Mouse (Mus musculus): Measurements from ENCODE around the gene Yipf2.
"Not testable (repeated sequence)": the region's sequence is repeated elsewhere in the genome, so short reads cannot be mapped to it uniquely, and the experiment has no call there.

Gene Yipf2

DNA sequence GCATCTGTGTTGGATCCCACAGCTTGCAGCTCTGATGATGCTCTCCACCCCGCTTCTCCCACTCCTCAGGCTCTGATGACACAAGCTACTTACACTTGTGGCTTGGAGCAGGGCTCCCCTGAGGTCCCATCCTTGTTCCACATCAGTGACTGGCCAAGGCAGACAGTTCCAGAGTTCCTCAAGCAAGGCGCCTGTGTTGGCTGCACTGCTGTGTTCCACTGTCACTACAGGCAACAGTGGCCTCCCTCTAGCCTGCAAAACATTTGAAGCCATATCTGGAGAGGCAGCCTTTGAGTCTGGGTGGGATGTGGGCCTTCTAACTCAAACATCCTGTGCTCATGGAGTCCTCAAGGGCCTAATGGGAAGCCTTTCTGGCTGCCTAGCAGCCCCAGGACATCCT lies 35.6 kb downstream of the Yipf2 start:
- no peak for DNase-seq (ENCODE audit: low read depth, low spot score)
- H3K36me3 ChIP-seq (ENCODE audit: control insufficient read depth, insufficient read depth, low read length, poor library complexity, severe bottlenecking), result no peaks in the 10 kb centered on the region

DNA sequence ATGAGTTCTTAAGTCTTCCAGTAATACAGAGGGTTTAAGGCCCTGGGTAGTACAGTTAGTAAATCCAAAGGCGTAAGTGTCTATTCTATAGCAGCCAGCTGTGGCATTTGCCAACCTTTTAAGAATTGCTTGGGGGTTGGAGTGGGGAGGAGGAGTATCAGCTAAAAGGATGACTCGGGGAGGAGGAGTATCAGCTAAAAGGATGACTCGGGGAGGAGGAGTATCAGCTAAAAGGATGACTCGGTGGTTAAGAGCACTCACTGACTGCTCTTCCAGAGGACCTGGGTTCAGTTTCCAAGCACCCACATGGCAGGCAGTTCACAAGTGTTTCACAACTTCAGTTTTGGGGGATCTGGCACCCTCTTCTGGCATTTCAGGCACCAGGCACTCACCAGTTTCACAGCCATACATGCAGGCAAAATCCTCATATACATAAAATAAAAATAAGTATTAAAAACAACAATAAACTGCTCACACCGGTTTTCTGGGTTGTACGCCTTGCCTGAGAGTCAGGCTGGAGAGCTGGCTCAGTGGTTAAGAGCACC lies 37.4 kb downstream of the Yipf2 start:
- H3K36me3 ChIP-seq (ENCODE audit: control insufficient read depth, insufficient read depth, low read length, poor library complexity, severe bottlenecking), result no peaks in the 10 kb centered on the region; the same call in 1 of the 2 replicates
- no peak for DNase-seq (ENCODE audit: low read depth, low spot score)
- H3K27me3 ChIP-seq (ENCODE audit: control insufficient read depth, insufficient read depth, low read length, poor library complexity, severe bottlenecking), result no peaks in the 10 kb centered on the region

More for the DNA sequence above, 35.6 kb downstream of the Yipf2 start:
- H3K27me3 ChIP-seq (ENCODE audit: control insufficient read depth, insufficient read depth, low read length, poor library complexity, severe bottlenecking), result no peaks in the 10 kb centered on the region

DNA sequence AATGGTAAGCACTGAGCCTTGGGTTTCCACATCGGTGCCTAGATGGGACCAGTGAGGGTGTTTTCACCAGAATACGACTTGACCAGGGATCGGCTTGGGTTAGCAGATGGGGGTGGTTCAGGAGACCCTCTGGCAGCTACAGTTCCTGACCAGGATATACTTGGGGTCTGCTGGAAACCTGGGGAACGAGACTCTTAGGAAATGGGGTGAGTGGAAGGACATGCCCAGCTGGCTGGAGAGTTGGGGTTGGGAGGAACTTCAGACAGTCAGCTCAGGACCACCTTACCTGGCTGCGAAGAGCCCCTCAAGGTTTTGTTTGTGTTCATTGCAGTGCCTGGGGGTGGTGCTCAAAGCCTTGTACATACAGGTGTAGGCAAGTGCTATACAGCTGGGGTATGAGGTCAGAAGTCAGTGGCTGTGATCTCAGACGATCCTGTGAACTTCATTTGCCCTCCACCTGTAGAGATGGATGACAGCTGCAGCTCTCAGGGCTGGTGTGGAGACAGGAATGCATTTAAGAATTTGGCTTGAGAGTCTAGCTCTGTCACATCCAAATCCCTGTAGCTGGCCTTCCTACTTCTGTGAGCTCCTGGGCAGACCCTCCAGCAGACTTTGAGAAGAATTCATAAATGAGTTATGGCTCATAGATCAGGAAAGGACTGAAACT lies 38.9 kb downstream of the Yipf2 start:
- no peak for DNase-seq (ENCODE audit: low read depth, low spot score)
- no peaks in the 10 kb centered on the region for H3K27me3 ChIP-seq (ENCODE audit: control insufficient read depth, insufficient read depth, low read length, poor library complexity, severe bottlenecking)
- no peaks in the 10 kb centered on the region; the same call in 1 of the 2 replicates for H3K36me3 ChIP-seq (ENCODE audit: control insufficient read depth, insufficient read depth, low read length, poor library complexity, severe bottlenecking)

DNA sequence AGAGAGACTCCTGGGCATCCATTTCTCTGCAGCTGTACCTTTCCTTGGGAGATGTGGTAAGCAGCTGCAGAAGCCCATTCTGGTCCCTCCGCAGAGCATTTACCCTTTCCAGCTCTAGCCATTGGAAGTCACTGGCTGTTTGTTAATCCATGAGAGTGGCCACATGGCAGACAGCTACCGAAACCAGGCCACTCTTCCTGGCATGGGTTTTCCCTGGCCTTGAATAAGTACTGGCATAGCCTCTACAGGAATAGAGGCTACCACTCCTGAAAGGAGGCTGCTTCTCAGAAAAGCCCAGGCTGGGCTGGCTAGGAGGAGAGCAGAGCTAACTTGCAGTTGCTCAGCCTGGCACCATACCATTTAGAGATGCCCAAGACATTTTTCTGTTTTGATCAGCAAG lies 41.6 kb downstream of the Yipf2 start:
- Histone ChIP-seq H3K27me3 (ENCODE audit: control insufficient read depth, insufficient read depth, low read length, poor library complexity, severe bottlenecking) (no peaks in the 10 kb centered on the region), H3K36me3 (ENCODE audit: control insufficient read depth, insufficient read depth, low read length, poor library complexity, severe bottlenecking) (no peaks in the 10 kb centered on the region; the same call in 1 of the 2 replicates)
- no peak for DNase-seq (ENCODE audit: low read depth, low spot score)

DNA sequence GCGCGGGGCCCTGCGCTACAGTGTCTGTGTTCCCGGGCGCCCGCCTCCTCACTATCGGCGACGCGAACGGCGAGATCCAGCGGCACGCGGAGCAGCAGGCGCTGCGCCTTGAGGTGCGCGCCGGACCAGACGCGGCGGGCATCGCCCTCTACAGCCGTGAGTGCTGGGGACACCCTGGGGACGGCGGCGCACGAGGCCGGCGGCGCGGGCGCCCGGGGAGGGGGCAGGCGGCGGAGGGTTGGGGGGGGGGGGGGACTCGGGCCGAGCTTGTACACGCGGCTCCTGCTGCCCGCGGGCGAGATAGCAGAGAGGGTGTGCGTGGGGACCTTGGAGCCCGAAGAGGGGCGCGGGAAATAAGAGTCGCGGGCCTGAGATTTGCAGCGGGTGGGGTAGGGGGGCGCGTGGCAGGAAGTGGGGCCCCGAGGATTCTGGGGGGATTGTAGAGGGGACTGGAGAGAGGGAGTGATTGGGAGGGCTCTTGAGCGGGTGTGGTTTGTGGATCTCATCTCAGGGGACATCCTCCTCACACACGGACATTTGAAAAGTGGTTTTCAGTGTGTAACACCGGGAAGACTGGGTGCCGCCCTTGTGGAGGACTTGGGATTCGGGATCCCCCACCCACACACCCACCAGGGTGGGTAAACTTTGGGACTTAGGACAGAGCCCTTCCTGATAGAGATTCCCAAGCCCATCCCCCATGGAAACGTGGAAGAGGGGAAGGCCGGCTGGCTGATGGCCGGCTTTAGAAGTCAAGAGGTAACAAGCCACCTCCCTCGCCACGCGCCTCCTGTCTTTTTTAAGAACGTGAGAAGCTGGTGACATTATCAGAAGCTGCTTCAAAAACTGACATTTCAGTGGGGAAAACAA lies 45.3 kb downstream of the Yipf2 start:
- Histone ChIP-seq H3K27me3 (ENCODE audit: control insufficient read depth, insufficient read depth, low read length, poor library complexity, severe bottlenecking) (no peaks in the 10 kb centered on the region), H3K36me3 (ENCODE audit: control insufficient read depth, insufficient read depth, low read length, poor library complexity, severe bottlenecking) (peaks cover 4% of the 10 kb centered on the region; the same call in 1 of the 2 replicates)
- DNase-seq (ENCODE audit: low read depth, low spot score), result peak; percentile 68

DNA sequence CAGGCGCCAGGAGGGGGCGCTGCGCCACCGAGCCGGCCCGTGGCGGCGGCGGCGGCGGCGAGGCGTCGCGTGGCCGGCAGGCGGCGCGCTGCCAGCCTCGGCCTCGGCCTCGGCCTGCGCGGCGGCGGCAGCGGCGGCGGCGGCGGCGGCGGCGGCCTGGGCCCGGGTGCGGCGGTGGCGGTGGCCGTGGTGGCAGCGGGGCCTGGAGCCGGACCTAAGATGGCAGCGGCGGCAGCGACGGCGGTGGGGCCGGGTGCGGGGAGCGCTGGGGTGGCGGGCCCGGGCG lies 45.9 kb downstream of the Yipf2 start, which contains the start of gene Carm1:
Gene Carm1 (plus strand): TSS at position 106 of the 286 bp plus-strand sequence.
- peaks cover 4% of the 10 kb centered on the region; the same call in 1 of the 2 replicates for H3K36me3 ChIP-seq (ENCODE audit: control insufficient read depth, insufficient read depth, low read length, poor library complexity, severe bottlenecking)
- DNase-seq (ENCODE audit: low read depth, low spot score), result no peak
- no peaks in the 10 kb centered on the region for H3K27me3 ChIP-seq (ENCODE audit: control insufficient read depth, insufficient read depth, low read length, poor library complexity, severe bottlenecking)

DNA sequence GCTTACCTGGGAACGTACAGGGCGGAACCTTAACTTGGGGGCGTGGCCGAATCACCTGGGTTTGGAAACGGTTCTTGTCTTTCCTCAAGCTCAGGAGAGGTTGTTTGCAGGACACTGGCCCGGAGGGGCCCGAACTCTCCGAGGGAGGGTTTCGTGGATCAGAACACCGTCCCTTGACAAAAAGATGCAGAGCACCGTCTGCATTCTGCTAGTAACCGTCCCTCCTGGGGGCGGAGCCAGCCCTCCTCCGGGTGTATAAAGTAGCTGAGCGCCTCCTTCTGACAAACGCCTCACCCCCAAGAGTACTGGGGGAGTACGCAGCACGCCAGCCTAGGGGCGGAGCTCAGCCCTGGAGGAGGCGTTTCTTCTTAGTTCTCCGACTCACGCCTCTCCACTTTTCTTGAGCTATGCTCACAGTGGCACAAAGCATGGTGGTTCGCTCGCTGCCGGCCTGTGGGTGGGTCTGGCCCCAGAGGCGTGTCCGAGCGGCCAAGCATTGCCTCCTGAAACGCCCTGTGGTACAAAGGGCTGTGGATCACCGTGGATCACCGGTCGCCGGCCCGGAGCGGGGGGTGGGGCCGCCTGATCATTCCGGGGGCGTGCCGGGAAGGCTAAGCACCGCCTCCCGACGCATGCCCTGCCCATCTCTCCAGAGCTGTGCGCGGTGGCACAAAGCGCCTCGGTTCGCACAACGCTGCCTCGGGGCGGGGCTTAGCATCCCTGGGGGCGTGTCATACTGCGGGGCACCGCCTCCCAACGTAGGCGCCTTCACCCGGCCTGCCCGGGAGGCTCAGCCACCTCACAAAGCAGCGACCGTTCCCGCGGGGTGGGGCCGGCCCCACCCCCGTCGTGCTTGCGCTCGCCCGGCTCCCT lies 46.5 kb downstream of the Yipf2 start:
- peak; percentile 99 for DNase-seq (ENCODE audit: low read depth, low spot score)
- Histone ChIP-seq H3K27me3 (ENCODE audit: control insufficient read depth, insufficient read depth, low read length, poor library complexity, severe bottlenecking) (no peaks in the 10 kb centered on the region), H3K36me3 (ENCODE audit: control insufficient read depth, insufficient read depth, low read length, poor library complexity, severe bottlenecking) (peaks cover 4% of the 10 kb centered on the region; the same call in 1 of the 2 replicates)

DNA sequence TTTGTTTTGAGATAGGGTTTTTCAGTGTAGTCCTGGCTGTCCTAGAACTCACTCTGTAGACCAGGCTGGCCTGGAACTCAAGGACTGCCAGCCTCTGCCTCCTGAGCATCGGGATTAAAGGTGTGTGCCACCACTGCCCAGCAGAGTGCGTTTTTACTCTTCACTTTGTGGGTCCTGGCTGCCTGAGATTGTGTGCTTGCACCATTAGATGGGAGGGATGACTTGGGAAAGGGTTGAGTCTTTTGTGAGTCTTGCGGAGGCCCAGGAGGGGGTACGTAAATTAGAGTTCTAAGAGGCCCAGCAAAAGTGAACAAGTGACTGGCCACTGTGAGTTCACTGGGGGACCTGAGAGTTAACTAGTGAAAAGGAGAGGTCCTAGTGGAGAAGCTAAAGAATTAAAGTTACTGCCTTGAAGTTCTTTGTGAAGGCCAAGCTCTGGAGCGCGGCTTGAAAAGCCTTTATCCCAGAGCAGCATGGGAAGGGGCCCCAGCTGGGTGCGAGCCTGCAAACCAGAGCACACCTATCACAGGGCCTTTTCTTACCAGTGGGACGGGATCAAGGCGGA lies 47.2 kb downstream of the Yipf2 start:
- Histone ChIP-seq H3K36me3 (ENCODE audit: control insufficient read depth, insufficient read depth, low read length, poor library complexity, severe bottlenecking) (peaks cover 4% of the 10 kb centered on the region; the same call in 1 of the 2 replicates), H3K27me3 (ENCODE audit: control insufficient read depth, insufficient read depth, low read length, poor library complexity, severe bottlenecking) (no peaks in the 10 kb centered on the region)
- DNase-seq (ENCODE audit: low read depth, low spot score), result no peak

DNA sequence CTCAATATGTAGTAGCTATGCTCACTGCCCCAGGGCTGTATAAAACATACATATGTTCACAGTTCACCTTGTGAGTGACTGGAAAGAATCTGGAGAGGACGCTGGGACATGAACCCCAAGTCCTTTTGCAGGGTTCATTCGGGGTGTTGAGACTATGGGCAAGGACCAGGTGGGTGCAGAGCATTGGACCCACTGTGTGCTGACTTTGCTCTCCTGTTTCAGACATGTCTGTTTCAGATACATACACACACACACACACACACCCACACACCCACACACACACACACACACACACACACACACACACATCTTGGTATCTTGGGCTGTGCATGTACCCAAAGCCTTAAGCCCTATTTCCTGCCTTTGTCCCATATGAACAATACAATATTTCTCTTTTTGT lies 50.6 kb downstream of the Yipf2 start:
- H3K27me3 ChIP-seq (ENCODE audit: control insufficient read depth, insufficient read depth, low read length, poor library complexity, severe bottlenecking); DNase-seq (ENCODE audit: low read depth, low spot score); H3K36me3 ChIP-seq (ENCODE audit: control insufficient read depth, insufficient read depth, low read length, poor library complexity, severe bottlenecking): not testable (repeated sequence)

DNA sequence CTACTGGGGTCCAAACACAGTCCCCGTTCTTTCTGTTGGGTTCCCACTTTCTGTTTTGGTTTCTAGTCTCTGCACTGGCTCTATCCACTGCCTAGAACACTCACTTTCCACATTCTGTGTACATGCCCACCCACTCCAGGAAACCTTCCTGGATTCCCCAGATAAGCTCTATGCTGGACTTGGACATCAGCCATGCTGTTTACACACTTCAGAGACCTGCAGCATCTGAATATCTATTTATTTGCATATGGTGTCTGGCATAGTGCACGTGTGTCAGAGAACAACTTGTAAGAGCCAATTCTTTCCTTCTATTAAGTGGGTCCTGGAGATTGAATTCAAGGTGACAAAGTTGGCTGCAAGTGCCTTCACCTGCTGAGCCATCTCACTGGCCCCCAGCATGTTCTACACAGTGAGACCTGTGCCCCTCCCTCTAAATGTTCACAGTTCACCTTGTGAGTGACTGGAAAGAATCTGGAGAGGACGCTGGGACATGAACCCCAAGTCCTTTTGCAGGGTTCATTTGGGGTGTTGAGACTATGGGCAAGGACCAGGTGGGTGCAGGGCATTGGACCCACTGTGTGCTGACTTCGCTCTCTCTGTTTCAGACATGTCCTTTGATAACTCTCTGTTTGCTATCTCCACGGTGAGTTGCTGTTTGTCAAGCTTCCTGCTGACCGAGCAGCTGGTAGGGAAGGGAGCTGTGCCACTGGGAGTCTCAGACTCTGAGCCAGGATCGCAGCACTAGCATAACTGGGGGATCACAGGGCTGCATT lies 52.5 kb downstream of the Yipf2 start:
- Histone ChIP-seq H3K36me3 (ENCODE audit: control insufficient read depth, insufficient read depth, low read length, poor library complexity, severe bottlenecking) (peaks cover 10% of the 10 kb centered on the region), H3K27me3 (ENCODE audit: control insufficient read depth, insufficient read depth, low read length, poor library complexity, severe bottlenecking) (no peaks in the 10 kb centered on the region)

More for the DNA sequence above, 52.5 kb downstream of the Yipf2 start:
- DNase-seq (ENCODE audit: low read depth, low spot score), result no peak

Data from splenic B cell, adult 2 months (primary cell).